Mouse (Mus musculus) stomach, embryonic 16.5 days (tissue): ENCODE measurements around the gene Ccdc102a. TPM values are rescaled to one million over a fixed set of nuclear protein-coding genes. Genes with fewer than 3 reads are reported as not detected.
A peak's percentile ranks its signal among the peaks of the same experiment; 100 is the strongest.

ENCODE experiments used
- ATAC-seq: fragments of 200-750 bp; cut with Nextera tagmentation; 2 replicates; pipeline ENCODE4 v1.8.0; 2017; ENCODE audit warnings: moderate number of reproducible peaks, moderate TSS enrichment; ENCODE audit not compliant: insufficient read depth, low FRiP score
- H3K27ac ChIP-seq: fragments of 300-500 bp; sonication (generic); 2 replicates; pipeline ENCODE4 v1.5.1; 2014; ENCODE audit warnings: low read length
- H3K27me3 ChIP-seq: fragments of 300-500 bp; sonication (generic); 2 replicates; pipeline ENCODE4 v1.6.1; 2014; ENCODE audit warnings: low read length, control low read depth, mixed read lengths; ENCODE audit not compliant: control insufficient read depth, insufficient read depth
- H3K36me3 ChIP-seq: fragments of 300-500 bp; sonication (generic); 2 replicates; pipeline ENCODE4 v1.6.1; 2014; ENCODE audit warnings: low read length; ENCODE audit not compliant: control insufficient read depth, insufficient read depth
- H3K4me1 ChIP-seq: fragments of 300-500 bp; sonication (generic); 2 replicates; pipeline ENCODE4 v1.6.1; 2014; ENCODE audit warnings: low read length, control low read depth, mixed read lengths; ENCODE audit not compliant: control insufficient read depth, insufficient read depth
- H3K4me2 ChIP-seq: fragments of 300-500 bp; sonication (generic); 2 replicates; pipeline ENCODE4 v1.6.1; 2014; ENCODE audit warnings: low read depth, low read length, mixed read lengths
- H3K4me3 ChIP-seq: fragments of 300-500 bp; sonication (generic); replicated peaks from 2 replicates; pipeline ENCODE4 v1.5.1; 2014; ENCODE audit warnings: mild to moderate bottlenecking, low read length
- H3K9ac ChIP-seq: fragments of 300-500 bp; sonication (generic); 2 replicates; pipeline ENCODE4 v1.6.1; 2014; ENCODE audit warnings: low read length
- H3K9me3 ChIP-seq: fragments of 300-500 bp; sonication (generic); replicated peaks from 2 replicates; pipeline ENCODE4 v1.6.1; 2016; ENCODE audit warnings: low read length, control low read depth; ENCODE audit not compliant: control insufficient read depth
- WGBS: fragments of 180-500 bp; shearing (Covaris S2); extraction: QIAGEN DNeasy Blood & Tissue Kit; methylation state at CpG from one replicate; pipeline ENCODE4 v1.1.7; 2014; 5-methylcytosine and 5-hydroxymethylcytosine counted together
- polyA plus RNA-seq: library from polyadenylated mRNA; unstranded; fragments of >200 nt; fragmentation: Nextera tagmentation; extraction: Ambion mirVana; gene quantifications from 2 replicates; pipeline ENCODE4 v1.2.1, GENCODE M21; 2015

The Ccdc102a gene
- polyA plus RNA-seq, 1 experiment from 2014 or later = 14.8 TPM

DNA sequence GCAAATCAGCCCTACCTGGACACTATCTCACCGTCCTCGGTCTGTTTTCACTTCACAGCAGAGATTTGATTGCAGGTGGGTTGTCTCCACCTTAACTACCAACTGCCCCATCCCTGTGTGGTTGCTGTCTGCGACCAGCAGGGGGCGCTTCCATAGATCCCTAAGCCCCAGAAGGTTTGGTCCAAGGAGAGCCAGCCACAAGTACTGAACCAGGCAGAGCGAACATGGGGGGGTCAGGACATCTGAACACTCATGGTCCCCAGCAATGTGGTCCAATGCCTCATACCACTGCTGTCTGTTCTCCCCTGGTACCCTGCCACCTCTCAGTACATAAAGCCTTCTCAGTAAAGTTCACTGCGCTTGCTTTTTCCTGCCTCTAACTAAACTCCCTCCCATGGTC is 43.5 kb downstream of the Ccdc102a start:
- no peak overlapping the region for H3K27ac ChIP-seq
- no peak overlapping the region for H3K9ac ChIP-seq
- ATAC-seq = no peak
- H3K27me3 ChIP-seq = no peaks in the 10 kb centered on the region
- peaks cover 40% of the 10 kb centered on the region for H3K4me1 ChIP-seq
- H3K4me3 ChIP-seq = peak overlapping the region; percentile 67
- no peaks in the 10 kb centered on the region for H3K9me3 ChIP-seq
- 10% methylated on average over 6 of the region's 6 CpGs for WGBS
- no peaks in the 10 kb centered on the region for H3K36me3 ChIP-seq
- H3K4me2 ChIP-seq = peak overlapping the region; percentile 88

DNA sequence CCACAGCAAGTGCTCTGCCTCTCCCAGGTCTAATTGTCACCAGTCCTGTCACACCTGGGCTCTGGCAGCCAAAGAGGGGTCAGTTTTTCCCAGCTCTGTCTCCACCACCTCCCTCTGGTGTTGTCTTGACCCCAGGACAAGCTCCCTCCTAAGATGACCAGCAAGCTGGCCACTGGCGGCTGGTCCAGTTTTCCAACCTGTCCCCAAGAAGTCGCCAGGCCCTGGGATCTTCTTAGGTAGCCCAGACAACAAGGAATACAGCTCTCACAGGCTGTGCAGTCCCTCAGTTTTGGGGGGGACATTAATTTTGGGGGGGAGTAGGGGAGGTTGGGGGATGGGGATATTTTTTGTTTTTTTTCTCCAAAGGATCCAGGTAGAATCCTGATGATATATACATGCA is 45.3 kb downstream of the Ccdc102a start:
- ATAC-seq = no peak
- Histone ChIP-seq H3K4me1 (peaks cover 48% of the 10 kb centered on the region), H3K9ac (peak overlapping the region; percentile 71), H3K27me3 (no peaks in the 10 kb centered on the region), H3K36me3 (no peaks in the 10 kb centered on the region), H3K9me3 (no peaks in the 10 kb centered on the region), H3K4me3 (no peak overlapping the region), H3K4me2 (peak overlapping the region; percentile 81), H3K27ac (peak overlapping the region; percentile 84)
- WGBS = 82% methylated on average over 2 of the region's 2 CpGs

DNA sequence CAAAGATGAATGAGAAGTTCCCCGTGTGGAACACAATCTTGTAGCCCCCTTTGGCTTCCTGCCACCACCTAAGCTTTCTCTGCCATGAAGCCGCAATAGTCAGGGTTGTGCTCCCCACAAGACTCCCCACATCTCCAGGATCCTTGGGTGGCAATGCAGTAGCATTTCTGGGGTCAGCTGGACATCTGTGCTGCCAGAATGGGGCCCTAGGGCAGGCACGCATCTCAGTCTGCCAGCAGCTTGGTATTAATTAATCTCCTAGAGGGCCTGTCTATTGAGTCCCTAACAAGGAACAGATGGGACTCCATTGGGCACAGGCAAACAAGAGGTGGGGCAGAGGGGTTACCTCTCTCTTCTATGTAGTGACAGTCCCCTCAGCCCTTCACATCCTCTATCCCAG is 45.7 kb downstream of the Ccdc102a start:
- no peaks in the 10 kb centered on the region for H3K27me3 ChIP-seq
- no peaks in the 10 kb centered on the region for H3K9me3 ChIP-seq
- peaks cover 48% of the 10 kb centered on the region for H3K4me1 ChIP-seq
- WGBS = 38% methylated on average over 3 of the region's 3 CpGs
- H3K4me3 ChIP-seq = peak overlapping the region; percentile 20
- peak overlapping the region; percentile 71 for H3K9ac ChIP-seq
- peak overlapping the region; percentile 81 for H3K4me2 ChIP-seq
- no peak for ATAC-seq
- no peaks in the 10 kb centered on the region for H3K36me3 ChIP-seq
- peak overlapping the region; percentile 84 for H3K27ac ChIP-seq

DNA sequence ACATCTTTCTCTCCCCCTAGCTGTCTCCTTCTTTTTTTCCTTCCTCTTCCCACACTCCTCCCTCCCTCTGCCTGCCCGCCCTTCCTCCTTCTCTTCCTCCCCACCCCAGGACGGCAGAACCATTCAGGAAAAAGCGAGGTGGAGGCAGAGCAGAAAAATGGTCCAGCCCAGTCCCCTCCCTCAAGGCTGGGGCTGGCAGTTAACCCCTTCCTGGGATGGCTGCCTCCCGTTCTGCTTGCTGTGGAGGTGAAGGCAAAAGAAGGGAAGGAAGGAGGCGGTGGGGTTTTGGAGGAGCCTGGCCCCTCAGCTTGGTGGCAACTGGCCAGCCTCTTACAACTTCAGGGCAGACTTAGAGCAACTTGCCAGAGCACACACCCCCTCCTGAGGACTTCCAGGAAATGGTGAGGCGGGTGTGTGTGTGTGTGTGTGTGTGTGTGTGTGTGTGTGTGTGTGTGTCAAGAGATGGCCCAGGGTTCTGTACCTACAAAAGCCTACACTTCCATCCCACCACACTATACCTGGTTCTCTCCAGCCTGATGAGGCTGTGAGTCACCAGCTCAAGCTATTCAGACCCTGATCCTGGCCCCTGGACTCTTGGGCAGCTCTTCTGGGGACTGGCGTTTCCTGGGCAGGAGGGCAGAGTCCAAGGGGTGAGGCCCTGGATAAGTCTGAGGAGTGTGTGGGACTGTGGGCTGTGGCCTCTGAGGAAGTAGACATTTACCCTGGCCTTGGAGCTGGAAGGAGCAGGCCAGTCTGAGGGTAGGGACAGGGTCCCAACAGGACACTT is 46.6 kb downstream of the Ccdc102a start:
- Histone ChIP-seq H3K27ac (peak overlapping the region; percentile 84), H3K4me2 (peak overlapping the region; percentile 81), H3K9me3 (no peaks in the 10 kb centered on the region), H3K9ac (peak overlapping the region; percentile 71), H3K4me1 (peaks cover 43% of the 10 kb centered on the region), H3K4me3 (peak overlapping the region; percentile 50), H3K27me3 (no peaks in the 10 kb centered on the region), H3K36me3 (no peaks in the 10 kb centered on the region)
- WGBS = 5% methylated on average over 7 of the region's 7 CpGs
- peak; percentile 81 for ATAC-seq

DNA sequence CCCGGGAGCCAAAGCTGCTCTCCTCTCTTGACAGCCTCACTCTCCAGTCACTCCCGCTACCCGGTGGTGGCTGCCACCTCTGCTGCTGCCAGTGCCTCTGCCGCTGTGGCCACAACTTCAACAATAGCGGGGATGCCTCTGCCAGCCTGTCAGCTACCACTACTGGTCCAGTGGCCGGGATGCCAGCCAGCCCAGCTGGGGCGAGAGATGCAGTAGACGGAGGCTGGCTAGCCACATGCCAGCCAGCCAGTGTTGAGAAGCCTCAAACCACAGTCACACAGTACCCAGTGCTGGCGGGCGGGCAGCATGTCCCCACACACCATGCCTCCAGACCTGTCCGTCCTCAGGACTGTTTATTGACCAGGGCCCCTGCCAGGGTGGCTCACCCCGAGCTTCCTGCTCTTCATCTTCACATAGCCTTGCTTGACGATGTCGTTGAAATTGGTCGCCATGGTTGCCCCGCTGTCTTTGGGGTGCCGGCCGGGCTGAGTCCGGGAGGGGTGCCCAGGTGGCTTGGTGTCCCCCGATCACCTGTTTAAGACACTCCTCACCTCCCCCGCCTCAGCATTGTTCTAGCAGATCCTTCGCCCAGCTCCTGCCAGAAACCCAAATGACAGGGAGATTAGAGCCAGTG is 47.3 kb downstream of the Ccdc102a start:
- Histone ChIP-seq H3K27ac (peak overlapping the region; percentile 84), H3K4me1 (peaks cover 43% of the 10 kb centered on the region), H3K4me2 (peak overlapping the region; percentile 81), H3K4me3 (peak overlapping the region; percentile 50), H3K9me3 (no peaks in the 10 kb centered on the region), H3K9ac (peak overlapping the region; percentile 71), H3K36me3 (no peaks in the 10 kb centered on the region), H3K27me3 (no peaks in the 10 kb centered on the region)
- 6% methylated on average over 22 of the region's 22 CpGs for WGBS
- no peak for ATAC-seq

DNA sequence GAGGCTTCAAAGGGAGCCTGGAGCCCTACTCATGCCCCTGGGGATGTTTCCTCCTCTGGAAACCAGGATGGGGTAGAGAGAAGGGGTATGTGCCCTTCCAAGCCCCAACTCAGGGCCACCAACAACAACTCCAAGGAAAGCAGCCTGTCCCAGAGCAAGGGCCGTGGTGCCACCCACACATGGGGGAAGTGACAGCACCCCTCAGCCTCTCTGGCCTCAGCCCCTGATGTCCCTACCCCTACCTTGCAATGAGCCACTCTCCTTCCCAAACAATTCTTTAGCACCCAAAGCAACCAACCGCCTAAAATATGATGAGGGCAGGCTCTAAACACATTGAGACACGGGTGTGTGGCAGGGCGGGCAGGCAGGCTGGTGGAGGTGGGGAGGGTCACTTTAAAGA is 47.9 kb downstream of the Ccdc102a start:
- Histone ChIP-seq H3K9ac (peak overlapping the region; percentile 71), H3K27me3 (no peaks in the 10 kb centered on the region), H3K4me1 (peaks cover 40% of the 10 kb centered on the region), H3K27ac (no peak overlapping the region), H3K9me3 (no peaks in the 10 kb centered on the region), H3K36me3 (0 out of 2 replicates have a peak, but pooled peaks cover 2% of the 10 kb centered on the region), H3K4me2 (peak overlapping the region; percentile 81), H3K4me3 (peak overlapping the region; percentile 50)
- ATAC-seq = no peak
- WGBS = 40% methylated on average over 4 of the region's 4 CpGs

DNA sequence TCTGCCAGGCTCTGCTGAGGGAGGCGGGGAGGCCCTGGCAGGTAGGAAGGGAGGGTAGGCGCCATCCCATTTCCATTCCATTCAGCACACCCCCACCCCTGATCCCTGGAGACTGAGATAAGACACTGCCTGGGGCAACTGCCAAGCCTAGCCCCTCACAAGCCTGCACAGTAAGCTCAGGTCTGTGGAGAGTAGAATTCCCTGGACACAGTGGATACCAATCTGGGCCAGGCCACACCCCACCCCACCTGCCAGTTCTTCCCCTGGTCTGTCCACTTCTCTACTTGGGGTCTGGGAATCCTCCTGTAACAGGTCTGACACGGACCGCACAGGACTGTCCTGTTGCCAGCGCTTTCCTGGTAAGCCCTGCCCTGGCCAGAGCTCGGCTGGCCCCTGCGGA is 48.8 kb downstream of the Ccdc102a start:
- no peak for ATAC-seq
- H3K36me3 ChIP-seq = 0 out of 2 replicates have a peak, but pooled peaks cover 4% of the 10 kb centered on the region
- no peaks in the 10 kb centered on the region for H3K9me3 ChIP-seq
- no peaks in the 10 kb centered on the region for H3K27me3 ChIP-seq
- H3K4me1 ChIP-seq = peaks cover 33% of the 10 kb centered on the region
- H3K27ac ChIP-seq = no peak overlapping the region
- H3K4me3 ChIP-seq = no peak overlapping the region
- WGBS = 58% methylated on average over 7 of the region's 7 CpGs
- peak overlapping the region; percentile 29; the same call in 1 of the 2 replicates for H3K9ac ChIP-seq
- no peak overlapping the region for H3K4me2 ChIP-seq

DNA sequence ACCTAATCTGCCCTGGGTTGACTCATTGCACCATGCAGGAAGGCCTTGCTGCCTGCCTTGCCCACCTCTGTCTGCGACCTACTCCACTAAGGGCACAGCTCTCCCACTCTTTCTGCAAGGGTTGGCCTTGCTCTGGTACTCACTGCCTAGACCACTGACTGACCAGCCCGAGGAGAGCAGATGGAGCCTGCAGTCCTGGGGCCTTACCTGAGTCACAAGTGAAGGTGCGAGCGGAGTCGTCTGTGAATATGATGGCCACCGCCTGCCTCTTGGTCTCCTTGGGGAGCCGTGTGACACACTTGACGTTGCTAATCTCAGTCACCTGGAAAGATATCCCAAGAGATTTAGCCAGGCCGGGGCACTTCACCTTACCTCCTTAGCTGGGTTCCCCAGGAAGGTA is 51.0 kb downstream of the Ccdc102a start:
- Histone ChIP-seq H3K9me3 (no peaks in the 10 kb centered on the region), H3K4me2 (no peak overlapping the region), H3K4me3 (no peak overlapping the region), H3K36me3 (0 out of 2 replicates have a peak, but pooled peaks cover 8% of the 10 kb centered on the region), H3K27ac (no peak overlapping the region), H3K9ac (no peak overlapping the region), H3K4me1 (peaks cover 27% of the 10 kb centered on the region), H3K27me3 (no peaks in the 10 kb centered on the region)
- WGBS = 87% methylated on average over 9 of the region's 9 CpGs
- no peak for ATAC-seq

DNA sequence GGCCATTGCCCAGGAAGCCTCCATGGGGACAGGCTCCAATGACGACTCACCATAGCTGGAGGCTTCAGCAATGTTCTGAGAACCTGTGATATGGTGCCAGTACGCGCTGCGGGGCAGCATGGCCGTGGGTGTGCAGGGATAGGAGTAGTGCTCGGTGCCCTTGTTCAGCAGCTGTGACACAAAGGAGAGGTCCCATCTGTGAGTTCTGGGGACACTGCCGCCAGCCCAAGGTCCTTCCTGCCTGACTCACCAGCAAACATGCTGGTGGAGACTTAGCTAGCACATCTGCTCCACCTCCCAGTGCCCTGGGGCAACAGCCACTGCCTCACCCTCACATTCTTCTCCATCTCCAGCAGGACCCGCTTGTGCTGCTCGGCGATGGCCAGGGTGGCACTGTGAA is 52.6 kb downstream of the Ccdc102a start:
- Histone ChIP-seq H3K27ac (no peak overlapping the region), H3K4me3 (no peak overlapping the region), H3K4me1 (peaks cover 15% of the 10 kb centered on the region), H3K4me2 (no peak overlapping the region), H3K36me3 (0 out of 2 replicates have a peak, but pooled peaks cover 8% of the 10 kb centered on the region), H3K9me3 (no peaks in the 10 kb centered on the region), H3K9ac (no peak overlapping the region), H3K27me3 (no peaks in the 10 kb centered on the region)
- 81% methylated on average over 10 of the region's 10 CpGs for WGBS
- no peak for ATAC-seq
